Mouse (Mus musculus) MEL (cell line): ENCODE results near the gene Dnase1l3. TPM values are rescaled to one million over a fixed set of nuclear protein-coding genes. Genes with fewer than 3 reads are reported as not detected.

Experiments
- DNase-seq: peaks from one replicate; pipeline ENCODE4 v3.0.0; 2011; ENCODE audit warnings: low read depth, low spot score
- H3K27ac ChIP-seq: 2 replicates; pipeline ENCODE4 v1.5.1; 2012; ENCODE audit warnings: low read depth, mild to moderate bottlenecking, control low read depth, low read length, moderate library complexity; ENCODE audit not compliant: control insufficient read depth
- H3K27me3 ChIP-seq, 2 experiments: fragments of 150-350 bp in 1 of 2; sonication (generic) in 1 of 2; 2 replicates each; pipeline ENCODE4 v1.6.1; 2012; ENCODE audit warnings: low read length in 2 of 2, mild to moderate bottlenecking in 2 of 2, improper control_type of control experiment in 1 of 2, moderate library complexity in 1 of 2; ENCODE audit not compliant: insufficient read depth in 2 of 2, control insufficient read depth in 1 of 2
- H3K36me3 ChIP-seq, 2 experiments: 2 replicates each; pipeline ENCODE4 v1.6.1; 2012 to 2014; ENCODE audit warnings: low read length in 2 of 2, improper control_type of control experiment in 1 of 2, inconsistent platforms in 1 of 2, mild to moderate bottlenecking in 1 of 2; ENCODE audit not compliant: insufficient read depth in 2 of 2, control insufficient read depth in 1 of 2
- H3K4me1 ChIP-seq, 2 experiments: fragments of 150-350 bp in 1 of 2; sonication (generic) in 1 of 2; 2 replicates each; pipeline ENCODE4 v1.6.1; 2012; ENCODE audit warnings: low read length in 2 of 2, improper control_type of control experiment in 1 of 2, mild to moderate bottlenecking in 1 of 2; ENCODE audit not compliant: insufficient read depth in 2 of 2, control insufficient read depth in 1 of 2
- H3K4me3 ChIP-seq, 2 experiments: fragments of 150-350 bp in 1 of 2; sonication (generic) in 1 of 2; 2 replicates each; pipeline ENCODE4 v1.5.1; 2012; ENCODE audit warnings: low read depth in 2 of 2, low read length in 2 of 2, mild to moderate bottlenecking in 2 of 2, moderate library complexity in 2 of 2, control low read depth in 1 of 2, improper control_type of control experiment in 1 of 2; ENCODE audit not compliant: control insufficient read depth in 1 of 2, insufficient read depth in 1 of 2
- H3K79me2 ChIP-seq: 2 replicates; pipeline ENCODE4 v1.6.1; 2012; ENCODE audit warnings: mild to moderate bottlenecking, low read length, moderate library complexity; ENCODE audit not compliant: control insufficient read depth, poor library complexity, insufficient read depth
- H3K9ac ChIP-seq: 2 replicates; pipeline ENCODE4 v1.6.1; 2012; ENCODE audit warnings: low read depth, mild to moderate bottlenecking, control low read depth, low read length, moderate library complexity; ENCODE audit not compliant: control insufficient read depth, poor library complexity, severe bottlenecking
- H3K9me3 ChIP-seq: fragments of 150-350 bp; sonication (generic); replicated peaks from 2 replicates; pipeline ENCODE4 v1.6.1; 2012; ENCODE audit warnings: mild to moderate bottlenecking, low read length, improper control_type of control experiment, moderate library complexity; ENCODE audit not compliant: insufficient read depth
- BHLHE40 ChIP-seq: IDR thresholded peaks from 2 replicates; pipeline ENCODE4 v1.6.1; 2012; ENCODE audit warnings: low read depth, mild to moderate bottlenecking, inconsistent platforms, low read length, improper control_type of control experiment, borderline replicate concordance
- CHD1 ChIP-seq: IDR thresholded peaks from 2 replicates; pipeline ENCODE4 v1.6.1; 2012; ENCODE audit warnings: low read depth, mild to moderate bottlenecking, inconsistent platforms, low read length, improper control_type of control experiment
- CTCF ChIP-seq, 3 experiments: IDR thresholded peaks in 2 of 3; conservative IDR thresholded peaks in 1 of 3; 2 replicates each; pipeline ENCODE4 v1.5.1; 2011 to 2012; ENCODE audit warnings: low read length in 3 of 3, low read depth in 2 of 3, mild to moderate bottlenecking in 2 of 3, improper control_type of control experiment in 1 of 3, inconsistent platforms in 1 of 3, mixed read lengths in 1 of 3, moderate library complexity in 1 of 3; ENCODE audit not compliant: control insufficient read depth in 1 of 3, insufficient read depth in 1 of 3, poor library complexity in 1 of 3, severe bottlenecking in 1 of 3
- EP300 ChIP-seq, 2 experiments: IDR thresholded peaks; 2 replicates each; pipeline ENCODE4 v1.6.1; 2011; ENCODE audit warnings: improper control_type of control experiment in 2 of 2, low read length in 2 of 2, low read depth in 1 of 2, mild to moderate bottlenecking in 1 of 2
- GABPA ChIP-seq: IDR thresholded peaks from 2 replicates; pipeline ENCODE4 v1.6.1; 2012; ENCODE audit warnings: low read depth, mild to moderate bottlenecking, inconsistent platforms, low read length, improper control_type of control experiment, moderate library complexity
- GATA1 ChIP-seq: IDR thresholded peaks from 2 replicates; pipeline ENCODE4 v1.6.1; 2011; ENCODE audit warnings: low read depth, low read length, improper control_type of control experiment
- JUND ChIP-seq: IDR thresholded peaks from 2 replicates; pipeline ENCODE4 v1.6.1; 2011; ENCODE audit warnings: low read depth, mild to moderate bottlenecking, improper control_type of control experiment, low read length
- KAT2A ChIP-seq: conservative IDR thresholded peaks from 2 replicates; pipeline ENCODE4 v1.6.1; 2012; ENCODE audit warnings: low read depth, low read length, improper control_type of control experiment, inconsistent platforms
- MAFK ChIP-seq: IDR thresholded peaks from 2 replicates; pipeline ENCODE4 v1.6.1; 2011; ENCODE audit warnings: low read depth, mild to moderate bottlenecking, low read length, improper control_type of control experiment, borderline replicate concordance
- MXI1 ChIP-seq: IDR thresholded peaks from 2 replicates; pipeline ENCODE4 v1.6.1; 2011; ENCODE audit warnings: mild to moderate bottlenecking, low read depth, low read length, improper control_type of control experiment
- MYC ChIP-seq: IDR thresholded peaks from 2 replicates; pipeline ENCODE4 v1.6.1; 2011; ENCODE audit warnings: low read depth, mild to moderate bottlenecking, low read length, improper control_type of control experiment, moderate library complexity
- POLR2AphosphoS2 ChIP-seq: IDR thresholded peaks from 2 replicates; pipeline ENCODE4 v1.6.1; 2011; ENCODE audit warnings: low read length, improper control_type of control experiment
- RAD21 ChIP-seq: IDR thresholded peaks from 2 replicates; pipeline ENCODE4 v1.6.1; 2011; ENCODE audit warnings: mild to moderate bottlenecking, low read depth, low read length, improper control_type of control experiment
- SIN3A ChIP-seq: IDR thresholded peaks from 2 replicates; pipeline ENCODE4 v1.6.1; 2012; ENCODE audit warnings: low read length, improper control_type of control experiment, inconsistent platforms
- SMC3 ChIP-seq: IDR thresholded peaks from 2 replicates; pipeline ENCODE4 v1.6.1; 2011; ENCODE audit warnings: low read depth, low read length, improper control_type of control experiment
- TAL1 ChIP-seq: IDR thresholded peaks from 2 replicates; pipeline ENCODE4 v1.6.1; 2012; ENCODE audit warnings: mild to moderate bottlenecking, inconsistent platforms, low read length, moderate library complexity, mixed read lengths
- TBP ChIP-seq: IDR thresholded peaks from 2 replicates; pipeline ENCODE4 v1.8.0; 2011; ENCODE audit warnings: low read depth, low read length, improper control_type of control experiment
- TCF12 ChIP-seq: IDR thresholded peaks from 2 replicates; pipeline ENCODE4 v1.6.1; 2014; ENCODE audit warnings: low read depth, mild to moderate bottlenecking, inconsistent platforms, low read length, improper control_type of control experiment, moderate library complexity
- USF1 ChIP-seq: IDR thresholded peaks from 2 replicates; pipeline ENCODE4 v1.6.1; 2014; ENCODE audit warnings: low read depth, mild to moderate bottlenecking, inconsistent platforms, low read length, improper control_type of control experiment, moderate library complexity
- USF2 ChIP-seq, 2 experiments: IDR thresholded peaks; 2 replicates each; pipeline ENCODE4 v1.6.1; 2011 to 2012; ENCODE audit warnings: improper control_type of control experiment in 2 of 2, low read length in 2 of 2, borderline replicate concordance in 1 of 2, inconsistent platforms in 1 of 2, low read depth in 1 of 2, mild to moderate bottlenecking in 1 of 2; ENCODE audit not compliant: insufficient read depth in 1 of 2
- ZNF384 ChIP-seq: IDR thresholded peaks from 2 replicates; pipeline ENCODE4 v1.6.1; 2012; ENCODE audit warnings: low read depth, mild to moderate bottlenecking, inconsistent platforms, low read length, improper control_type of control experiment
- polyA plus RNA-seq, 2 experiments: library from polyadenylated mRNA; stranded (reverse) in 1 of 2; unstranded in 1 of 2; fragments of >175 nt in 1 of 2; fragments of >200 nt in 1 of 2; gene quantifications; 2 replicates each; pipeline versions ENCODE4 v1.2.1 to v1.2.4; 2012; ENCODE audit warnings: low replicate concordance in 2 of 2, low read depth in 1 of 2; ENCODE audit not compliant: insufficient read length in 2 of 2, insufficient read depth in 1 of 2, missing spikeins in 1 of 2
- total RNA-seq: library from RNA; depleted of rRNA; stranded (reverse); fragments of 300-350 nt; gene quantifications from 2 replicates; pipeline ENCODE4 v1.2.3, GENCODE M21; 2012

The Dnase1l3 gene
- total and polyA plus RNA-seq, 3 experiments, result not detected

DNA sequence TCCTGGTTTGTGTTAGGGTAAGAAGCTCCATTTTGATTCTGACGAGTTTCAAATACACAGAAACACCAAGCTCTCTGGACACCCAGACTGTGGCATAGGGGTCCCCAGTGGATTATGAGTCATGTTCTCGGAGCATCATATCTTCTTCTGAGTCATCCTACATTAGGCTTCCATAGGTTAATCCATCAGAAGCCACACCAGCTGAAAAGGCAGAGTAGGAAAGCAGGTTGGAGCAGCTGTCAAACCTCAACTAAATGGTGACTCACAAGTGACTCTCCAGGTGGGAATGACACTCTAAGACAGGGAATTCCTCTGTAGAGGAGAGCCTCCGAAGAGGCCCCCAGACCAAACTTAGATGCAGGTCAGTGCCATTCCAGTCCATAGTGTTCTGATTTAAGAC is 4.7 kb upstream of the Dnase1l3 start:
- no peak for DNase-seq
- Histone ChIP-seq H3K36me3 (no peaks in the 10 kb centered on the region), H3K4me1 (no peaks in the 10 kb centered on the region), H3K9me3 (no peaks in the 10 kb centered on the region), H3K9ac (no peak overlapping the region), H3K27ac (no peak overlapping the region), H3K4me3 (no peak overlapping the region), H3K79me2 (no peaks in the 10 kb centered on the region), H3K27me3 (no peaks in the 10 kb centered on the region; a peak in 1 of 4 replicates)
- TF ChIP-seq JUND (no peak), MAFK (no peak), MXI1 (no peak), EP300 (IDR thresholded peaks at IDR 0.05; ENCODE audit: low read depth in 1 of 2, low read length in 2 of 2) (no peak), USF2 (IDR thresholded peaks at IDR 0.05; ENCODE audit: borderline replicate concordance in 1 of 2, insufficient read depth in 1 of 2, low read depth in 1 of 2, low read length in 2 of 2) (no peak), ZNF384 (no peak), GATA1 (no peak), MYC (no peak), TAL1 (no peak), BHLHE40 (no peak), CTCF (IDR thresholded peaks at IDR 0.05 in 2 of 3, conservative IDR thresholded peaks at IDR 0.05 in 1 of 3; ENCODE audit: control insufficient read depth in 1 of 3, insufficient read depth in 1 of 3, low read depth in 2 of 3, low read length in 3 of 3, poor library complexity in 1 of 3, severe bottlenecking in 1 of 3) (no peak), TCF12 (no peak), SMC3 (no peak), CHD1 (no peak), POLR2AphosphoS2 (no peak), SIN3A (no peak), RAD21 (no peak), KAT2A (no peak), TBP (no peak), USF1 (no peak)

DNA sequence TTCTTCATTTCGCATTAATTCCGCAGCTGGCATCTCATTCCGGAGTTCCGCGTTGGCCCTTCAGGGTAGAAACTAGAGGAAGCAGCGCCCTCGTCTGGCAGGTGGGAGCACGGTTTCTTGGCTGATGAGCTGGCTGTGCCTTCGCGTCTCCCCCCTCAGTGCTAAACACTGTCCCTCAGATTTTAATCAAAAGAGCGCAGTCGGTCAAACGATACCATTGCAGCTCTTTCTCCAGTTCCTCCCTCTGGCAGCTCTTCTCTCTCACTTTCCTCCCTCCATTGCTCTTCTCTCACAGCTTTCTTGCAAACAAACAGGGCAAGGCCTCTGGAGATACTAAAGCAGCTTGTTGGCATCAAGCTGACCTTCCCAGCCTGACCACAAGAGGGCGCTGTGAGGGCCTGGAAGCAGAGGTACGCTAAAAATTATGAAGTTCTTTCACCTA is 2.9 kb upstream of the Dnase1l3 start:
- Histone ChIP-seq H3K27ac (no peak overlapping the region), H3K36me3 (no peaks in the 10 kb centered on the region), H3K4me1 (no peaks in the 10 kb centered on the region), H3K79me2 (no peaks in the 10 kb centered on the region), H3K4me3 (no peak overlapping the region), H3K9ac (no peak overlapping the region), H3K9me3 (no peaks in the 10 kb centered on the region), H3K27me3 (no peaks in the 10 kb centered on the region; a peak in 1 of 4 replicates)
- peak; percentile 73 for DNase-seq
- TF ChIP-seq GABPA (no peak), CTCF (IDR thresholded peaks at IDR 0.05 in 2 of 3, conservative IDR thresholded peaks at IDR 0.05 in 1 of 3; ENCODE audit: control insufficient read depth in 1 of 3, insufficient read depth in 1 of 3, low read depth in 2 of 3, low read length in 3 of 3, poor library complexity in 1 of 3, severe bottlenecking in 1 of 3) (peak; percentile 73 to 91 (median 79)), SMC3 (peak; percentile 66), RAD21 (peak; percentile 31)
